Mouse (Mus musculus) left cerebral cortex, postnatal 25 days (tissue): ENCODE data around the gene Gm28372. TPM values are rescaled to one million over a fixed set of nuclear protein-coding genes. Genes with fewer than 3 reads are reported as not detected.

ENCODE experiments used
- DNase-seq, 2 experiments: peaks; one replicate each; pipeline ENCODE4 v3.0.0; 2022; ENCODE audit warnings: low spot score in 2 of 2, mixed read lengths in 1 of 2
- intact Hi-C: fragments of 180-260 bp; cut with DNase I; formaldehyde crosslinking; loops from one replicate; pipeline ENCODE4 v1.15.1; 2025
- total RNA-seq, 2 experiments: library from RNA; stranded (reverse); gene quantifications; 2 replicates each; pipeline ENCODE4 v1.2.3; 2021

The Gm28372 gene
- total RNA-seq, 2 experiments from 2014 or later: not detected

DNA sequence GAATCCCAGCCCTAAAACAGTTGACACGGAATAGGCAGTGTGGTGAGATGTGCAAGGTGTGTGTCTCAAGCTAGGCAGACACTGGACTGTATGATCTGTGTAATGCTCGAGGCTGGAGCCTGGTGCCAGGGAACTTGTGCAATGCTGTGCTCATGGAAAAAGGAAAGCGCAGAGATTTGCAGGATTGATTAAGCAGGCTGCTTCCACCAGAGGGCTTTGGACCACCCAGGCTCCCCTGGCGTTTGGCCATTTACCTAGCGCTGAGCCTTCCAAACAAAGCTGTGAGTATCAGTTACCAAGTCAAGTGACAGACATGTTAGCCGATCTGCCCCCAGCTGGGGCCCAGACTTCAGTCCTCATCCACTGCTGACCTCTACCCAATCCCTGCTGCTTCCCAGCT, 3.2 kb downstream of the Gm28372 start:
- intact Hi-C loops: no loop called here

DNA sequence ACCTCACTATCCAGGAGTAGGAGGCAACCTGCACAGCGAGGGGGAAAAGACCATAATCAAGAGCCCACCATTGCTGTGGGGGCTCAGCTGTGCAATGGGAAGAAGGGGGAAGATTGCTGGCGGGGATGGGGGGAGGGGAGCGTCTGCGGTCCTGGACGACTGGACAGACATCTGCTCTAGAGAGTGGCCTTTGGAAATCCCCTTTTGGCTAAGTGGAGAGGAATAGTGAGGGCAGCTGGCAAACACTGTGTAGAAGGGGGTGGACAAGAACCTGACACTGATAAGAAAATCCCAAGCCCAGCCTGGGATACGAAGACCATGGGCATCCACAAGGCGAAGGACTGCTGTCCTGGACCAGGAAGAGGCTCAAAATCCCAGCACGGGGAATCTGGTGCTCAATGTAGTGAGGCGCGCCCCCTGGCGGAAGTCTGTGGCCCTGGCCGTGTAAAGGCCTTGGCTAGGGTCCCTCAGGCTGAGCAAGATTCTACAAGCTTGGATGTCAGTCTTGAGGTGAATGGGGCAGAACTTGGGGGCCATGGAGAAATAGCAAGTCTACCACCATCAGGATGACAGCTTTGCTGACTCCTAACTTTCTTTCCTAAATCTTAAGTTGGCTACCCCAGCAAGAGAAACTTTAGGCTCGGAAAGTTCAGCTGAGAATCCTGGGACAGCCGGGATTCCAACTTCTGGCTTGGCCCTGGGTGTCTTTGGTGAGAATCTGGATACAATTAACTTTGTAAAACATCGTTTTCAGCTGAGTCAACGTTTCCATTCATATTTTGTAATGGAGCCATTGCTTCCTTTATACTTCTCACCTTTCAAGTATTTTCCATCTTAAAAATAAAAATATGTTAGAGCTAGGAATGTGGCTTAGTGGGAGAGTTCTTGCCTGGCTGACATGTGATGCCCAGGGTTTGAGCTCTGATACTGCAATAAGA, 6.8 kb downstream of the Gm28372 start:
- intact Hi-C loops: loop anchor here (2.0 kb wide), 1 partner anchor 121 kb away; no protein-coding TSS in a partner anchor
- peak; percentile 62 to 79 for DNase-seq

More for the DNA sequence above, 3.2 kb downstream of the Gm28372 start:
- DNase-seq: no peak

DNA sequence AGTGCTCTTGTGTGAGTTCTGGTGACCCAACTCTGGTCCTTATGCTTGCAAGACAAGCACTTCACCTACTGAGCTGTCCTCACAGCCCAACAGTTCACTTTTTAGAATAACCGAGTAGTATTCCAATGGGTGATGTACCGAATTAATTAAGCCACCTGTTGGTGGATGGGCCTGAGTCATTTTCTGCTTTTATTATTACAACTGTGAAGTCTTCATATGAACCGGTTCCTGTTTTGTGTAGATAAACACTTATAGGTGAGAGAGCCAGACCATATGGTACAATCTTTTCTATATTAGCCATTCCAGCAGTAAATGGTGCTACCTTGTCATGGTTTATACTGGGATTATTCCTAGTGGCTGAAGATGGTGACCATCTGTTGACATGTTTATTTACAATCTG, 7.7 kb downstream of the Gm28372 start:
- DNase-seq: no peak
- intact Hi-C loops: loop anchor here (2.0 kb wide), 1 partner anchor 122 kb away; no protein-coding TSS in a partner anchor

DNA sequence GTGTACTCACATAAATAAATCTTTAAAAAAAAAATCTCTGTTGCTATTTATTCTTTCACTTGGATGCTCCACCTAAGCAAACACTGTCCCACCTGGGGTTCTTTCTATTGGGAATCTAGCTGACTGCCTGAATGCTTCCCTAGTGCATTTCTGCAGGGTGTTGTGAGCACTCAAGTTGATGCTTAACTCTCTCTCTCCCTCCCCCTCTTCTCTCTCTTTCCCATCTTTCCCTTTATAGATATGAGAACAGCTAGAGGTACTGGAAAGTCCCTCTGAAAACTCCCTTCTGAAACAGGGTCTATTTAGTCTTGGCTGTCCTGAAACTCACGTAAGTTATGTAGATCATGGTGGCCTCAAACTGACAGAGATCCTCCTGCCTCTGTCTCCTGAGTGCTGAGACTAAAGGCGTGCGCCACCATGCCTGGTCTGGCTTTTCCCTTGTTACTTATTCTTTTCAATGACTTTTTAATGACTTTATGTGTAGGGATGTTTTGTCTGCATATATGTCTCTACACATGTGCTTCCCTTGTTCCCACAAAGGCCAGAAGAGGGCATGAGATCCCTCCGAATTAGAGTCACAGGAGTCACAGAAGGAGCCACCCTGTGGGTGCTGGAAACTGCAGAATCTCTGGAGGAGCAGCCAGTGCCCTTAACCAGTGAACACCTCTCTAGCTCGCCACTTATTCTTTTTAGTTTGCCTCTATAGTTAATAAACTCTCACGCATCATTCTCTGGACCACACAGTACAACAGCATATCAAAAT, 9.2 kb downstream of the Gm28372 start:
- intact Hi-C loops: no loop called here
- DNase-seq: no peak

DNA sequence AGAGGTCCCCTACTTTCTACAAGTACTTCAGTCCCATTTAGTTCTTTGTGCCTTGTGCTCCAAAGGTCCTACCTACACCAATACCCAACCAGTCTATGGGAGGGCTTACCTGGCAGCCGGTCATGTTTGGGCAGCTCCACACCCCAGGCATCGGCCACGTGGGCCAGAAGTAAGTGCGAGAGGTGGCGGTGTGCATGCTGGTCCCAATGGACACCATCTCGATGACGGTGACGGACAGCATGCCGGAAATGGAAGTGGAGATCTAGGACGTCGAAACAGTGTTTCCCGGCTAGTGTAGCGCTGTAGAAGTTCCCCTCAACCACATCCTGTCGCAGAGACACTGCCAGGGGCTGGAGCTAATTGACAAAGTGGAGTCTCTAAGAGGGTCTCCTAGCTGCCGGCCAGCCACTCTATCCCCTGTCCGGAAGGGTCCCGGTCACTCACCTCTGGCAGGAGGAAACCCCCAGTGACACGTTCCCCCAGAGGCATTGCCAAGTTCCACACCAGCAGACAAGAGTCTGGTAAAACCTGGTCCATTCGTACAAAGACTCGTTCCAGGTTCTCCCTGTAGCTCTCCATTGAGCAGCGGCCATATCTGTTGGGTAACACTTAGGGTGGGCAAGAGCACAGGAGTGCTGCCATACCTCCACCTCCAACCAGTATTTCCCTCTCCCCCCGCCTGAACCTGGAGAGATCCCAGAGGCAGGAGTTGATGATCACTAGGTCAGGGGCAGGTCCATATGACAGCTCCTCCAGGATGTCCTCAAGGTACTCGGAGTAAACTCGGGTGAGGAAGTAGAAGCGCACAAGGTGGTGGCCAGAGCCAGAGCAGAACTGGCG, 17.0 kb downstream of the Gm28372 start:
- no peak for DNase-seq
- intact Hi-C loops: no loop called here

DNA sequence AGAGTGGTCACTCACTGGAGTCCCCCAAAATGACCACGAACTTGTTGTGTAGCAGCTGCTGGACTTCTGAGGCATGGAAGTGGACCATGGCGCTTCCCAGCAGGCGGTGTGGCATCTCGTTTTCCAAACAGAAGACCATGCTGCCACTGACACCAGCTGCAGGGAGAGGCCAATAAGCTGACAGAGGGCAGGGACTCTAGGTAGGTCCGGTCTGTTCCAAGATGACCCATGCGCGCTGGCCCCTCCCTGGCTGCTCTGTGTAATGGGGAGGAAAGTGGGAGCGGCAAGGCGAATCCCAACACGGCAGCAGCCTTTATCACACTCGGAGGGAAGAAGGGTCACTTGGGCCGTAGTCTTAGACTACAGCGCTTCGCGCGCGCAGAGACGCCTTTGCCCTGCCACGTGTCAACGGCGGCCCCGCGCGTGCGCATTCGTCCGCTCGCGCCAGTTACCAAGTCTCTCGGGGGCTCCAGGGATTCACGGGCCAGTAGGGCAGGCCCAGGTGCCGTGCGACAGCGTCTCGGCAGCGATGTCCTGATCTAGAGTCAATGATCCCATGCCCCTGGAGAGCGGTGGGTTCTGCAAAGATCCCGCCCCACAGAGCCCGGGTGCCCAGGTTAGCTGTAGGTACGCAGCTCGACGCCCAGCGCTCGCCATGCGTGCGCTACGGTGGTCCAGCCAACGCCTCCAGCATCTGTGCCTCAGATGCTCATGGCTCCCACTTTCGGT, 18.5 kb downstream of the Gm28372 start:
- DNase-seq: peak; percentile 83 to 85
- intact Hi-C loops: no loop called here

DNA sequence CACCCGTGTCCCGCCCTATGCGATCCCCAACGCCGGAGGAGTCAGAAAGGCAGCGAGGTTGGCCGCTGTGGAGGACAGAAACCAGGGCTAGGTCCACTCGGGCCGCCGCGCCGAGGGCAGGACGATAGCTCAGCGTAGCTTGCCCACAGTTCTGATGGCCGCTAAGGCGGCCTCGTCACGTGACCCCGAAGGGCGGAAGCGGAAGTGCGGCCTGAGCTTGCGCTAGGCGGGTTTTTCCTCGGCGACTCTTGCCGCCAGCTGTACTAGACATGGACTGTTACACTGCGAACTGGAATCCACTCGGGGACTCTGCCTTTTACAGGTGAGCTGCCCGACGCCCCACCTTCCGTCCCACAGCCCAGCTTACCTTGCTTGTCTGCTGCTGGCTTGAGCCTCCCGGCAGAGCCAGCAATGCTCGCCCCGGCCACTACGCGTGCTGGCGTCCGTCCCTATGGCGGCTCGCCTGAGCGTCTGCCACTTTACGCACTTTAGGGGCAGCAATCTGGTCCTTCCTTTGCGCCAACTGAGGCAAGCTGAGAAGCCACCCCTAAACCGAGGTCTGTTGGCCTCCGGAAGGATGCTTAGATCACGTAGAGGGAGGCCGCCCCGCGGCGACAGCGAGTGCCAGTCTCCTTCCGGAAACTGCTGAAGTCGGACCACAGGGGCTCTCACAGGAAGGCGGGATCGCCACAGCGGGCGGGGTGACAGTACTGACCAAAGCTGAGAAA, 19.3 kb downstream of the Gm28372 start, which contains the start of the genes Vps16 and Pced1a:
TSS of gene Vps16 (plus strand) at position 214 of the 728 bp plus-strand sequence.
TSS of gene Pced1a (minus strand) at position 576 of the 728 bp plus-strand sequence.
- intact Hi-C loops: no loop called here
- DNase-seq: peak; percentile 93 to 95

DNA sequence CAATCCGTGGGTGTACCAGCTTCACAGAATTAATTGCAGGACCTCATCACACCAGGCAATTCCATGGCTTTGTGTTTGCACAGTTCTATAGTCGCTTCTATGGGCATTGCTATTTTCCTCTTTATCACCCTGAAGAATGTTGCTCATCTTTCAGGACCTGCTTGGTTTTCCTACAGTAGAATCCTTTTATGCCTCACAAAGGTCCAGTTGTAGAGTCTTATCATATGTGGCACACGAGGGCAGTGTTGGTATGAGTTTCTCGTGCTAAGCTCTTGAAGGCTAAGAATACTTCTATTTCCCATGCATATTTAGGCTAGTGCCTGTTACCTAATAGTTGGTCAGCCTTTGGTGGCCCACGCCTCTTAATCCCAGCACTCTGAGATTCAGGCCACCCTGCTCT, 20.1 kb downstream of the Gm28372 start:
- peak in 1 of 2 experiments; percentile 6 for DNase-seq
- intact Hi-C loops: no loop called here

DNA sequence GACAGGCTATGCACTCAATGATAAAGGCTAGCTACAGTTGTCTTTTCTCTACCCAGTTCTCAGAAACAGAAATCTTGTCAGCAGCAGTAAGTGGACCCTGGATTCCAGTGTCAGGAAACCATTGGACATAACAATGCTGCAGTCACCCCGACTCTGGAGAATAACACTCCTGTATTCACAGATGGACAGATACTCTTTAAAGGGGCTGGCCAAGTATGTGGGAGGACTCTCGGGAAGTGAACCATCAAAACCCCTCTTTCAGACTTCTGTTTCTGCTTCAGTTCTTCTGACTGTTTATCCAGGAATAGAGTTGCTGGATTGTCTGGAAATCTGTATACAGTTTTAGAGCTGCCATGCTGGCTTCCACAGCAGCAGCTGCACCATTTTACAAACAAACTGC, 24.8 kb downstream of the Gm28372 start:
- no peak for DNase-seq
- intact Hi-C loops: loop anchor here (5.0 kb wide), 1 partner anchor 87 kb away; no protein-coding TSS in a partner anchor

DNA sequence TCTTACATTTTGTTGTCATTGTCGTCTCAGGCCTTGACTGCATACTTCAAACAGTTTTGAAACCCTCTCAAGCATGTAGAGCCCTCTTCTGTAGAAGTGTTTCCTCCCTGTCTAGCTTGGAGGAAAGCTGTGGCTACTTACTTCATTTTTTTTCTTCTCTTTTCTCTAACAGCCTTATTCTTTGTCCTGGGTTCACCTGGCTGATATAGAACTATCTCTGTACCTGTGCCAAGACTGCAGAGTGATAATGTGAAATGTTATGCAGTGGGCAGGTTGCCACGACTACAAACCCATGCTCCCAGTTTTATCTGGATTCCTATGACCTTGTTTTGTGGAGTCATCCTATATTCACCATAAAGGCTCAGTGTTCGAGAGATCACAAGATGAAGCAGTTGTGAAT, 25.4 kb downstream of the Gm28372 start:
- DNase-seq: no peak
- intact Hi-C loops: loop anchor here (5.0 kb wide), 1 partner anchor 87 kb away; no protein-coding TSS in a partner anchor

DNA sequence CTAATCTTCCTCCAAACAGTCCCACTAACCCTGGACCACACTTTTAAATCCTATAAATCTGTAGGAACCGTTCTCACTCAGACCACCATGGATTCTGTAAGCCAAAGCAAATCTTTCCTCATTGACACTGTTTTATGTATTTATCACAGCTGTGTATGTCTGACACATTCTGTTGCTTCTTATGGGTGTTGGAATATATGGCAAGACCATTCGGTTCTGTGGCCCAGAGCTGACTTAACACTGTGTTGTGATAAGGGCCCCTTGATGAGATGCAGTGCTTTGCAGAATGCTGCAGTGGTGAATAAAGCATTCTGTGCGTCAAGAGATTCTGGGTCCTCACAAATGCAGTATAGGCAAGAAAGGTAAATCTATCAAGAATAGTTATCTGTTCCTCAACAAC, 27.1 kb downstream of the Gm28372 start:
- DNase-seq: no peak
- intact Hi-C loops: loop anchor here (5.0 kb wide), 1 partner anchor 85 kb away; no protein-coding TSS in a partner anchor

DNA sequence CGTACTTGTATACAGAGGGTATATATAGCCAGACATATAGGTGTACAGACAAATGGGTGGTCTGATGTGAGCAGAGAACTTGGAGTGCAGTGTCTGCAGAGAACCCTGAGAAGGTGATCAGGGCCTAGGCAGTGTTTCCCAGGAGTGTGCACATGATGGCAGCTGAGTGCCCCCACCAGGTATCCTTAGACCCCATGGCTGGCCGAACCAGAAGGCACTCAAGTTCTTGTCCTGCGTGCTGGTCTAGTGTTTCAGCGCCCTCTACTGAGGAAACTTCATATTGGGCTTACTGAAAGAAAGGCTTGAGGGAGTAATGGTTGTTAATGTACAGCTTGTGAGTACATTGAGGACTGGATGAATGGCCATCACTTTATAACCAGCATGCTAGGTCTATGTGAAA, 28.1 kb downstream of the Gm28372 start:
- DNase-seq: peak; percentile 53 to 70
- intact Hi-C loops: loop anchor here (5.0 kb wide), 1 partner anchor 84 kb away; no protein-coding TSS in a partner anchor

DNA sequence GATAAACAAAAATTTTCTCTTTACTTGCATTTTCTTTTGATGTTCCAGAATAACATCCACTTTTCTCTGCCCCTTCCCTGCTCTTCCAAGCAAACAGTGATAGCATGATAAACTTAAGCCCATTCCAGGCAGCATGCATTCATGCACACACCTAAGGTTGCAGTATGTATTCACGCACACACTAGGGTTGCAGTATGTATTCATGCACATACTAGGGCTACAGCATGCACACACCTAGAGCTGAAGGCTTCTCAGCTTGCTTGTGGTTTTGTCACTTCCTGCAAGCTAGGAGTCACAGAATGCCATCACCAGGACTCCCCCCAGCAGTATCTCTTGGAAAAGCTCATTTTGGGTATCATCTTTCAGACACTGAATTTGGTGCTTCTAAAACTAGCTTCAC, 31.7 kb downstream of the Gm28372 start:
- intact Hi-C loops: no loop called here

DNA sequence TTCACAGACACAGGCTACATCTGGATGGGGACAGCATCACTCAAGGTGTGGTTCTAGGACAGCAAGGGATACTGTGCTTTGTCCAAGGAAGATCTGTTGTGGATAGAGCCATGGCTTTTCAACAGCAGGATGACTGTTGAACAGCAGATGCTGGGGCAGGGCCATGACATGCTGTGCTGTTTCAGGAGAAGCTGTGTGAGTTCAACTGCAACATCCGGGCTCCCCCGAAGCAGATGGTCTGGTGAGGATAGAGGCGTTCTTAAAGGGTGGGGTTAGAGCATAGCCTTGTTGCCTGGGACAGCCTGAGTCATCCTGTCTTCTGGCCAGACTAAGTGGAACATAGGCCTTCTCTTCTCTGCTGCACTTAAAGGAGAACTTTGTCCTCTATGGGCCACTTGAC, 33.8 kb downstream of the Gm28372 start:
- DNase-seq: no peak
- intact Hi-C loops: no loop called here

More for the DNA sequence above, 31.7 kb downstream of the Gm28372 start:
- no peak for DNase-seq

DNA sequence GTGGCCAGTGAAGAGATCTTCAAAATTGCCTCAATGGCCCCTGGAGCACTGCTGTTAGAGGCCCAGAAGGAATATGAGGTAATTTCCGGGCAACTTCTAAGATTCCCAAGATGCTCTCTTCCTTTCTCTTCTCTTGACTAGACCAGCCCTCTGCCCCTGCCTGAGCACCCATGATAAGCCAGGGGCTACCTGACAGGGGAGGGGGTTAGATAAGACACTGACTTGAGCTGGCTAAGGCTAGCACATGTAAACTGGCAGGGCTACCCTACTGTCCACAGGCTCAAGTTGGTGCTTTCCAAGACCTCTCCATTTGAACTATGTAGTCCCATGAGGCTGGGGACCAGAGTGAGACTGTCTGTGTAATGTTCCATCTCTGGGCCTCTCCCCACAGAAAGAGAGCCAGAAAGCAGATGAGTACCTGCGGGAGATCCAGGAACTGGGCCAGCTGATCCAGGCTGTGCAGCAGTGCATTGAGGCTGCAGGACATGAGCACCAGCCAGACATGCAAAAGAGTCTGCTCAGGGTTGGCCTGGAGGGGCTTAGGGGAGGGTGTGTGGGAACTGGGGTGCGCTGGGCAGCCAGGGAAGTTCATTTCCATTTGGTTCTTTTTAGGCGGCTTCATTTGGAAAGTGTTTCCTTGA, 34.9 kb downstream of the Gm28372 start:
- intact Hi-C loops: no loop called here
- no peak for DNase-seq

DNA sequence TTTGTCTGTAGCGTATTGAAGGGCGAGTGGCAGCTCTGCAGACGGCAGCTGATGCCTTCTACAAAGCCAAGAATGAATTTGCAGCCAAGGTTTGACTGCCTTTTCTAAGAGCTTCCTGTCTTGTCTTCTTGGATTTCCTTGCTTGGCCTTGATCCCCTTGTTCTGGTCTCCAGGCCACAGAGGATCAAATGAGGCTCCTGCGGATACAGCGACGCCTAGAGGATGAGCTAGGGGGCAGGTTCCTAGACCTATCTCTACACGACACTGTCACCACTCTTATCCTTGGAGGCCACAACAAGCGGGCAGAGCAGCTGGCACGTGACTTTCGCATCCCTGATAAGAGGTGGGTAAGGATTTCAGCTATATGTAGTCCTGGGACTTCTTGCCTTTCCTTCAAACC, 37.1 kb downstream of the Gm28372 start:
- DNase-seq: no peak
- intact Hi-C loops: no loop called here

DNA sequence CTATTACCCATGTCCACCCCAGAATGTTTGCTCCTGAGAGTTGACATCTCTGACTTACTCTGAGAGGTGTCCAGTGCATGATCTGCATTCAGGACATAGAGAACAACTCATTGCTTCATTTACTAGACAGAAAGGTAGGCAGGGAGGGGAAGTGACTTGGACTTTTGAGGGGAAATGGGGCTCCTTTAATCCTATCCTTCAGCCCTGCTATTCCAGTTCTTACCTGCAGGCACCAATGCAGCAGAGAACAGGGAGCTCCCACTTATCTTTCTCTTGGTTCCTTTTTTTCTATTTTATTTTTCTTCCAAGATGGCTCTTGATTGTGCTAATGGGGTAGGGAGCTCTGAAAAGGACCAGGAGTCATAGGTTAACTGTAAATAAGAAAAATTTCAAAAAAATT, 43.4 kb downstream of the Gm28372 start:
- intact Hi-C loops: no loop called here
- no peak for DNase-seq
